Mouse (Mus musculus) left cerebral cortex, postnatal 36 days (tissue): ENCODE measurements around the gene Wasl. TPM values are rescaled to one million over a fixed set of nuclear protein-coding genes. Genes with fewer than 3 reads are reported as not detected.

Experiments
- DNase-seq, 2 experiments: peaks; one replicate each; pipeline ENCODE4 v3.0.0; 2021 to 2022; ENCODE audit warnings: low spot score in 2 of 2, mixed read lengths in 1 of 2
- intact Hi-C: fragments of 180-260 bp; cut with DNase I; formaldehyde crosslinking; loops from one replicate; pipeline ENCODE4 v1.15.1; 2025
- total RNA-seq, 2 experiments: library from RNA; stranded (reverse); gene quantifications; 2 replicates each; pipeline ENCODE4 v1.2.3; 2021

Gene Wasl
- total RNA-seq, 2 experiments from 2014 or later = 123 to 129 TPM

GRCm38 (mm10) chr6:24608682-24609081 is 56.1 kb downstream of the Wasl start:
- intact Hi-C loops = no loop called here
- no peak for DNase-seq

DNA sequence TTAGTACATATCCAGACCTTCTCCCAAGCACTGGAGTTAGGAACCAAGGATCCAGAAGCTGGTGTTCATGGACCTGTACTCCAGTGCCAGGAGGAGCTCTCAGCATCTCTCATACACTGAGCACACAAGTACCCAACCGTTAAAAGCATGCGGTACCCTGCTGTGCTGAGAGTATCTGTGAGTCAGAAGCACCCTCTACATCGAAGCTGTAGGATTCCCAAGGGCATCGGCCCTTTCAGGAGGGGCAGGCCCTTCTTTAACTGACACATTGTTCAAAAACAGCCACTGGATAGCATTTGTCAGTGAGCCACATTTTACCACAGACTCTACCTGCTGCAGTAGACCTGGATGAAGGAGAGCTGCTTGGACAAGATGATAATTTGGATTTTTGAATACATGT is 56.7 kb downstream of the Wasl start:
- no peak for DNase-seq
- intact Hi-C loops = no loop called here

DNA sequence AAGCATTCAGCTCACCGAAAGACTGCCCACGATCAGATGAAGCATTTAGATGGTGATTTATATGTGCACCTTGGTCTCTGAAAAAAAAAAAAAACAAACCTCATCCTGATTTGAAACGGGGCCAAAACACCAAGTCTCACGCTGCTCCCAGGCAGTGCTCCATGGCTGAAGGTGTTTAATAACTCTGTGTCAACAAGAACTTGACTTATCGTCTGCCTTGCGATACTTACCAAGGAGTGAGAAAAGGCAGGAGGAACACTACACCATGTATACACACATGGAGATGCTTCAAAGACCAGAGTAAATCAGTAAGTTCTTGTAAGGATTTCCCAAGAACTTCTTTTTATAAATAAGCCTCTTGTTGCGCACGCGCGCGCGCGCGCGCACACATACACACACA is 57.3 kb downstream of the Wasl start:
- intact Hi-C loops = no loop called here
- DNase-seq = no peak

- intact Hi-C loops = no loop called here
- no peak for DNase-seq
Observed at GRCm38 (mm10) chr6:24606512-24606911, 58.3 kb downstream of the Wasl start.

- no peak for DNase-seq
- intact Hi-C loops = no loop called here
Observed at GRCm38 (mm10) chr6:24605631-24606030, 59.2 kb downstream of the Wasl start.

GRCm38 (mm10) chr6:24604289-24604688 is 60.5 kb downstream of the Wasl start:
- intact Hi-C loops = no loop called here
- DNase-seq = no peak

DNA sequence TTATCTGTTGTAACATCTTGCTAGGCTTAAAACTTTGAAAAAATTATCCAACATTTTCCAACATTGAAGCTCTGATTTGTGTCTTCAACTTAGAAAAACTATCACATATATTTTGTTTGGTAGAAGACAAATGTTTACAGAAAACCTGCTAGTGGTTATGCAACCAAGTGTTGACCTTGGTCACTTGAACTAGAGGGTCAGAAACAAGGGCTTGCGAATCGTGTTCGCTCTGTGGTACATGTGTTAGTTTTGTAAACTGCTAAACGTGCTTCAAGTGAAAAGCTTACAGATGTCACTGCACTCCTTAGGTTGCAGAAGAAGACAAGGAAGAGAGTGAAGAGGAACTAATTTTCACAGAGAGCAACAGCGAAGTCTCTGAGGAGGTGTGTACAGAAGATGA is 61.8 kb downstream of the Wasl start:
- intact Hi-C loops = no loop called here
- DNase-seq = no peak

GRCm38 (mm10) chr6:24602351-24602750 is 62.5 kb downstream of the Wasl start:
- intact Hi-C loops = no loop called here

DNA sequence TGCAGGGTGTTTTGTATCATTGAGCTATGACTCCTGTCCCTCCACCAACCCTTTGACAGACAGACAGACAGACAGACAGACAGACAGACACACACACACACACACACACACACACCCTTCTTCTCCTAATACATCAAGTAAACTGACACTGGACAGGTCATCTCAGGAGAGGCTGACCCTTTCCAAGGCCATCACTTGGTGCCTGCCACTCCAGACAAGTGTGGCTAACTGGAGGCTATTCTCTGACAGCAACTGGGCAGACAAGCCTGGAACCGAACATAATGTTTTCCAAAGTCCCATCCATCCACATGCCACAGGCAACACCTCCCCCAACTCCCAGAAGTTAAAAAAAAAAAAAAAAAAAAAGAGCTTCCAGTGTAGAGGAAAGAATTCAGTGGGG is 63.1 kb downstream of the Wasl start:
- DNase-seq = no peak
- intact Hi-C loops = no loop called here

More at GRCm38 (mm10) chr6:24602351-24602750, 62.5 kb downstream of the Wasl start:
- DNase-seq = no peak

- intact Hi-C loops = no loop called here
- no peak for DNase-seq
Observed at GRCm38 (mm10) chr6:24600726-24601125, 64.1 kb downstream of the Wasl start.

GRCm38 (mm10) chr6:24600134-24600533 is 64.7 kb downstream of the Wasl start:
- intact Hi-C loops = no loop called here
- no peak for DNase-seq

DNA sequence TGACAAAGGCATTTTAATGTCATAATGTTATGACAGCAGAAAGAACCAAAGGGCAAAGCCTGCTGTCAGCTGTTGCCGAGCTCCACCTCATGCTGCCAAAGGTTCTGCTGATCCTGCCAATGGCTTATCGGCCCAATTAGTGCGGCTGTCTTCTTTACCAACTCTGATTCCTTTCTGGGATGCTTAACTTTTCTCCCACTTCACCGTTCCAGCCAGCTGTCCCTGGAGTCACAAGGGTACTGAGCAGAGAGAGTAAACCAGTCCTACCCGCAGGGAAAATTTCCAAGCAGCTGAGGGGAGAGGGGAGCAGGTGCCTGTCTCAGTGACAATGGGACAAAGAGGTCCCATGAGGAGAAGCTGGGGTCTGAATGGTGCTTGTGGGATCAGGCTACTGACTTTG is 65.2 kb downstream of the Wasl start:
- intact Hi-C loops = no loop called here

GRCm38 (mm10) chr6:24599179-24599578 is 65.6 kb downstream of the Wasl start:
- intact Hi-C loops = no loop called here

More for the DNA sequence above, 65.2 kb downstream of the Wasl start:
- no peak for DNase-seq

DNA sequence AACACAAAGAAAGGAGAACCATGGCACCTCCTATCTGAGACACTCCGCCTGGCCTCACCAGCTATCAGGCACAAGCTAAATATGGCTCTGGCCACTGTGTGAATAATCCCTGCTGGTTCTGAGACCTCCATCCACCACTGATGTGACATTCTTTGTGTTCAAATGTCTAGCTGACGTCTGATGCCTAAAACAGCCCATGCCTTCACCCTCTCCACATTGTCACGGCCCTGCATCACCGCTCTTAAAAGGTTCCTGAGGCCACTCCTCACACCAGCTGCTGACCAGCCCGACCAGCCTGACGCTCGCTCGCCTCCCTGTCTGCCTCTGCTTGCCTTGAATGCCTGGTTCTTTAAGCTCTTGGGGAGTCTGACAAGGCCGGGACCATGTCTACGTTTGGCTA is 67.3 kb downstream of the Wasl start, which contains the start of gene Lmod2:
Gene Lmod2 (plus strand): TSS at position 263 of the 400 bp plus-strand sequence.
- intact Hi-C loops = no loop called here
- no peak for DNase-seq

More at GRCm38 (mm10) chr6:24599179-24599578, 65.6 kb downstream of the Wasl start:
- DNase-seq = no peak

- intact Hi-C loops = no loop called here
- no peak for DNase-seq
Observed at GRCm38 (mm10) chr6:24591525-24592218, 73.1 kb downstream of the Wasl start.

- no peak for DNase-seq
- intact Hi-C loops = no loop called here
Observed at GRCm38 (mm10) chr6:24590282-24590681, 74.5 kb downstream of the Wasl start.

DNA sequence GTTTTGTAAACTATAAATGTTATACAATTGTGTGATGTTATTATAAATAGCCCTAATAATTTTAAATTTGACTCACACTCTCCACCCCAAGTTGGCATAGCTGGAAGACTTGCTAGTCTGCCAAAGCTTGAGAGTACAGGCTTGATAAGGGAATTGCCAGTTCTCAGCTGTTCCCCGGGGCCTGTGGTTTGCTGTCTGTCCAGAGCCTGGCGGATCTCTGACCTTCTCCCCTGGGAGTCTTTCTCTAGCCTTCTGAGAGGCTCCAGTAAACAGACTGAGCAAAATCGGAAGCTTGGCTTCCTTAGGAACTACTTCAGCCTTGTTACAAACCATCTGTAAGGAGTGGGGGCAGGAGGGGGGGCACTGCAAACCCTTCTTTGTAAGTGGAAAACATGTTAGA is 77.9 kb downstream of the Wasl start:
- intact Hi-C loops = no loop called here
- no peak for DNase-seq

GRCm38 (mm10) chr6:24585431-24586310 is 79.1 kb downstream of the Wasl start:
- no peak for DNase-seq
- intact Hi-C loops = no loop called here

DNA sequence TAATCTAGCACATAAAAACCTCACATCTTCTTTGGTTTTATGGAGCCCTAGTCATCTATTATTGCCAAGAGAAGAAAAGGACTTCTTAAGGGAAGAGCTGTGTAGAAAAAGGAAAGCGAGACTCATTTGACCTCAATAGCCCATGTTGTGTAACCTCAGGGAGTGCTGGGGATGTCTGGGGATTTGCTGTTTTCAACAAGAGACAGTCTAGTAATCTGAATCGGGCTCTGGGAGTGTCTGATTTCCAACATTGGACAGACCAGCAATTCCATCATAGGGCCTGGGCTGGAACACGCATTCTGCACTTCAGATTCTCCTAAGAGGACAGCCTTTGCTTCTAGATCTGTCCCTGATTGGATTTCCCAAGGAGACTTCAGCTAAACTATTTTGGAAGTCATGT is 81.4 kb downstream of the Wasl start:
- intact Hi-C loops = no loop called here
- DNase-seq = no peak

DNA sequence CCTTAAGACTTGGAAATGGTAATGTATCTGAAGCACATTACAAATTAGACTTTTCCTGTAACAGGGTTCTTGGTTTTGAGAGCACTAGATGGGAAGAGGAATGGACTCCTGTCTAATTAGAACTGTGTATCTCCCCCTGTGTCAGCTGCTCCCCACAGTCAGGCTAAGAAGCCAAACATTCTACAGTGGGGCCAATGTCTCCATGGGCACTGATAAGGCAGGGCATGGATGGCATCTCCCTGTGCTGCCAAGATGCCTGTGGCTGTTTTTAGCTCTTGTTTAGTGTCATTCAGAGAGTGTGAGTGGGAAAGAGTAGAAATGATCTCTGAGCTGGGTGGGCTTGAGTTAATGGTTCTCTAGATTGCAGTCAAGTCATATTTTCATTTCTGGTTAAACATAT is 91.5 kb downstream of the Wasl start:
- DNase-seq = no peak
- intact Hi-C loops = no loop called here

DNA sequence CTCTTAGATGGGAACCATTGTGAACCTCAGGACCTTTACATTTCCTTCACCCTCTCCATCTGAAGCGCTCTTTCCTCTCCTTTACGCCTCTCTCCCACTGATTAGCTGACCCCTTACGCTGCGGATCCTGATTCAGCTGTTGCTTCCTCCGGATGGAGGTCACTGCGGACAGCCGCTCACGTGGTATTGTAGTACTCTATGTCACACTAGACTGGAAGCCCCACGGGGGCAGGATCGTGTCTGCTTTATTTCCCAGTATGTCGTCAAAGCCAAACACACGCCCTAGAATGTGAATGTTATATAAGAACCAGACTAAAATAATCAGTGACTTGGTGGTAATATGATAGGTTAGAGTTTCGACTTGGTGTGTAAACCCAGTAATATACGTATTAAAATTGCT is 92.4 kb downstream of the Wasl start:
- no peak for DNase-seq

More for the DNA sequence above, 92.4 kb downstream of the Wasl start:
- intact Hi-C loops = no loop called here
